Mouse (Mus musculus) liver, postnatal 0 days (tissue): ENCODE results near the gene Mycn.

ENCODE experiments used
- CTCF ChIP-seq: sonication (generic); IDR thresholded peaks from 2 replicates; pipeline ENCODE4 v1.5.1; 2016; ENCODE audit warnings: antibody characterized with exemption, low read depth
- EP300 ChIP-seq: IDR thresholded peaks from 2 replicates; pipeline ENCODE4 v1.6.1; 2016; ENCODE audit warnings: antibody characterized with exemption, low read depth, mild to moderate bottlenecking

DNA sequence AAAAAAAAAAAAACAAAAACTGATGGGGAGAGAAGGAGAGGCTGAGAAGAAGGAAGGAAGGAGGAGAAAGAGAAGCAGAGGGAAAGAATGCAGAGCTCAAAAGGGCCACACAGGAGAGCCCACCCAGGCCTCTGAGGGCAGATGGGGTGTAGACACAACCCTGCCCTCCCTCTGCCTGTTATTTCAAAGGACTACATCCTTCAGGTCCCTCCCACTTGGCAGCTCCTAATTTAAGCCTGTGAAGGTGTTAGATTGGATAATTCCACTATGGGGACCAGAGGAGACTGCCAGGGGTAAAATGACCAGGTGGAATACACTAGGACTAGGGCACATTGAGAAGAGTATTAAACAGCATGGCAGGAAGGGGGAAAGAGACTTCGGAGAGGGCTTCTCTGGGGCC lies 37.6 kb downstream of the Mycn start:
- TF ChIP-seq EP300 (no peak), CTCF (no peak)
